Mouse (Mus musculus) liver, embryonic 15.5 days (tissue): ENCODE data around the gene Faap20. TPM values are rescaled to one million over a fixed set of nuclear protein-coding genes. Genes with fewer than 3 reads are reported as not detected.

Experiments used
- ATAC-seq: fragments of 200-750 bp; cut with Nextera tagmentation; 2 replicates; pipeline ENCODE4 v1.8.0; 2017; ENCODE audit warnings: moderate number of reproducible peaks, mild to moderate bottlenecking, moderate library complexity; ENCODE audit not compliant: insufficient read depth
- H3K27ac ChIP-seq: fragments of 300-500 bp; sonication (generic); replicated peaks from 2 replicates; pipeline ENCODE4 v1.5.1; 2015; ENCODE audit warnings: mild to moderate bottlenecking, inconsistent platforms
- H3K27me3 ChIP-seq: fragments of 300-500 bp; sonication (generic); 2 replicates; pipeline ENCODE4 v1.6.1; 2015; ENCODE audit warnings: mild to moderate bottlenecking, inconsistent platforms
- H3K36me3 ChIP-seq: fragments of 300-500 bp; sonication (generic); replicated peaks from 2 replicates; pipeline ENCODE4 v1.6.1; 2015; ENCODE audit warnings: moderate library complexity, mild to moderate bottlenecking, inconsistent platforms
- H3K4me1 ChIP-seq: fragments of 300-500 bp; sonication (generic); replicated peaks from 2 replicates; pipeline ENCODE4 v1.6.1; 2015; ENCODE audit warnings: inconsistent platforms
- H3K4me2 ChIP-seq: fragments of 300-500 bp; sonication (generic); 2 replicates; pipeline ENCODE4 v1.6.1; 2015; ENCODE audit warnings: moderate library complexity, mild to moderate bottlenecking, inconsistent platforms
- H3K4me3 ChIP-seq: fragments of 300-500 bp; sonication (generic); replicated peaks from 2 replicates; pipeline ENCODE4 v1.5.1; 2015; ENCODE audit warnings: mild to moderate bottlenecking, inconsistent platforms
- H3K9ac ChIP-seq: fragments of 300-500 bp; sonication (generic); 2 replicates; pipeline ENCODE4 v1.6.1; 2015; ENCODE audit warnings: moderate library complexity, mild to moderate bottlenecking, inconsistent platforms
- H3K9me3 ChIP-seq: fragments of 300-500 bp; sonication (generic); replicated peaks from 2 replicates; pipeline ENCODE4 v1.6.1; 2016; ENCODE audit warnings: inconsistent platforms
- WGBS: fragments of 180-500 bp; shearing (Covaris S2); methylation state at CpG from one replicate; pipeline ENCODE4 v1.1.7; 2015; ENCODE audit warnings: mixed read lengths; ENCODE audit not compliant: insufficient replicate concordance; 5-methylcytosine and 5-hydroxymethylcytosine counted together
- polyA plus RNA-seq: library from polyadenylated mRNA; unstranded; fragments of >200 nt; fragmentation: Nextera tagmentation; extraction: Ambion mirVana; gene quantifications from 2 replicates; pipeline ENCODE4 v1.2.1, GENCODE M21; 2015

The Faap20 gene
- polyA plus RNA-seq: 18.2 and 19.7 TPM in 2 replicates

GRCm38 (mm10) chr4:155249648-155250351 is at the start of gene Faap20:
TSS of gene Faap20 (plus strand) at chr4:155249802.
- no peaks in the 10 kb centered on the region for H3K27me3 ChIP-seq
- H3K4me3 ChIP-seq: peak within 1 kb of the TSS; percentile 66
- no peaks in the 10 kb centered on the region for H3K36me3 ChIP-seq
- peak within 1 kb of the TSS; percentile 93 for H3K4me2 ChIP-seq
- no peaks in the 10 kb centered on the region for H3K9me3 ChIP-seq
- H3K9ac ChIP-seq: peak within 1 kb of the TSS; percentile 66
- H3K4me1 ChIP-seq: peaks cover 30% of the 10 kb centered on the region
- under 1% methylated on average over 56 of the region's 58 CpGs for WGBS
- ATAC-seq: peak; percentile 81
- H3K27ac ChIP-seq: peak within 1 kb of the TSS; percentile 89

GRCm38 (mm10) chr4:155200861-155201390 is 48.7 kb upstream of the Faap20 start:
- no peak overlapping the region for H3K4me3 ChIP-seq
- ATAC-seq: no peak
- peak overlapping the region; percentile 61 for H3K27ac ChIP-seq
- 29% methylated on average over 3 of the region's 3 CpGs for WGBS
- no peaks in the 10 kb centered on the region for H3K36me3 ChIP-seq
- no peaks in the 10 kb centered on the region for H3K27me3 ChIP-seq
- no peak overlapping the region for H3K4me2 ChIP-seq
- peaks cover 80% of the 10 kb centered on the region for H3K4me1 ChIP-seq
- H3K9ac ChIP-seq: no peak overlapping the region
- H3K9me3 ChIP-seq: no peaks in the 10 kb centered on the region

GRCm38 (mm10) chr4:155201764-155202163 is 47.8 kb upstream of the Faap20 start:
- H3K4me3 ChIP-seq: no peak overlapping the region
- no peaks in the 10 kb centered on the region for H3K9me3 ChIP-seq
- no peaks in the 10 kb centered on the region for H3K27me3 ChIP-seq
- H3K36me3 ChIP-seq: no peaks in the 10 kb centered on the region
- 55% methylated on average over 7 of the region's 7 CpGs for WGBS
- H3K27ac ChIP-seq: peak overlapping the region; percentile 61
- H3K4me2 ChIP-seq: peak overlapping the region; percentile 2; the same call in 1 of the 2 replicates
- H3K9ac ChIP-seq: no peak overlapping the region
- peak; percentile 25; the same call in 1 of the 2 replicates for ATAC-seq
- peaks cover 79% of the 10 kb centered on the region for H3K4me1 ChIP-seq

- 51% methylated on average over 6 of the region's 6 CpGs for WGBS
- ATAC-seq: peak; percentile 16; the same call in 1 of the 2 replicates
- peak overlapping the region; percentile 74 for H3K27ac ChIP-seq
- no peaks in the 10 kb centered on the region for H3K27me3 ChIP-seq
- H3K9ac ChIP-seq: no peak overlapping the region
- H3K4me1 ChIP-seq: peaks cover 66% of the 10 kb centered on the region
- no peak overlapping the region for H3K4me3 ChIP-seq
- H3K36me3 ChIP-seq: no peaks in the 10 kb centered on the region
- H3K4me2 ChIP-seq: peak overlapping the region; percentile 25; the same call in 1 of the 2 replicates
- no peaks in the 10 kb centered on the region for H3K9me3 ChIP-seq
These were observed 43.7 kb upstream of the Faap20 start for GRCm38 (mm10) chr4:155205919-155206318.

- no peak for ATAC-seq
- no peaks in the 10 kb centered on the region for H3K36me3 ChIP-seq
- H3K9ac ChIP-seq: no peak overlapping the region
- peaks cover 61% of the 10 kb centered on the region for H3K4me1 ChIP-seq
- 50% methylated on average over 6 of the region's 8 CpGs for WGBS
- no peak overlapping the region for H3K4me3 ChIP-seq
- no peaks in the 10 kb centered on the region for H3K9me3 ChIP-seq
- no peaks in the 10 kb centered on the region for H3K27me3 ChIP-seq
- H3K27ac ChIP-seq: no peak overlapping the region
- 0 out of 2 replicates have a peak overlapping the region, but pooled peaks have one; percentile 6 for H3K4me2 ChIP-seq
These were observed 43.1 kb upstream of the Faap20 start for GRCm38 (mm10) chr4:155206498-155206897.

- no peak overlapping the region for H3K4me3 ChIP-seq
- H3K4me2 ChIP-seq: no peak overlapping the region
- no peaks in the 10 kb centered on the region for H3K9me3 ChIP-seq
- peak overlapping the region; percentile 33; the same call in 1 of the 2 replicates for H3K27ac ChIP-seq
- 56% methylated on average over 3 of the region's 3 CpGs for WGBS
- H3K27me3 ChIP-seq: no peaks in the 10 kb centered on the region
- peaks cover 49% of the 10 kb centered on the region for H3K4me1 ChIP-seq
- no peak overlapping the region for H3K9ac ChIP-seq
- no peak for ATAC-seq
- no peaks in the 10 kb centered on the region for H3K36me3 ChIP-seq
These were observed 41.8 kb upstream of the Faap20 start for GRCm38 (mm10) chr4:155207841-155208240.

- 62% methylated on average over 7 of the region's 7 CpGs for whole genome bisulfite sequencing
- no peaks in the 10 kb centered on the region for H3K36me3 ChIP-seq
- H3K4me2 ChIP-seq: no peak overlapping the region
- peaks cover 49% of the 10 kb centered on the region for H3K4me1 ChIP-seq
- no peaks in the 10 kb centered on the region for H3K27me3 ChIP-seq
- H3K9me3 ChIP-seq: no peaks in the 10 kb centered on the region
- no peak for ATAC-seq
- H3K9ac ChIP-seq: no peak overlapping the region
- no peak overlapping the region for H3K4me3 ChIP-seq
- H3K27ac ChIP-seq: peak overlapping the region; percentile 33; the same call in 1 of the 2 replicates
These were observed 41.0 kb upstream of the Faap20 start for GRCm38 (mm10) chr4:155208613-155209012.

- H3K27ac ChIP-seq: no peak overlapping the region
- H3K36me3 ChIP-seq: no peaks in the 10 kb centered on the region
- H3K4me1 ChIP-seq: peaks cover 52% of the 10 kb centered on the region
- H3K27me3 ChIP-seq: no peaks in the 10 kb centered on the region
- no peak overlapping the region for H3K4me2 ChIP-seq
- no peak overlapping the region for H3K9ac ChIP-seq
- no peaks in the 10 kb centered on the region for H3K9me3 ChIP-seq
- H3K4me3 ChIP-seq: no peak overlapping the region
- no peak for ATAC-seq
These were observed 40.5 kb upstream of the Faap20 start for GRCm38 (mm10) chr4:155209079-155209478.

- Histone ChIP-seq H3K4me3 (no peak overlapping the region), H3K36me3 (no peaks in the 10 kb centered on the region), H3K27ac (no peak overlapping the region), H3K9ac (no peak overlapping the region), H3K4me2 (no peak overlapping the region), H3K9me3 (no peaks in the 10 kb centered on the region), H3K27me3 (no peaks in the 10 kb centered on the region), H3K4me1 (peaks cover 52% of the 10 kb centered on the region)
- no peak for ATAC-seq
- 74% methylated on average over 5 of the region's 5 CpGs for WGBS
These were observed 40.1 kb upstream of the Faap20 start for GRCm38 (mm10) chr4:155209494-155209893.

GRCm38 (mm10) chr4:155213052-155213751 is 36.4 kb upstream of the Faap20 start:
- H3K36me3 ChIP-seq: no peaks in the 10 kb centered on the region
- no peaks in the 10 kb centered on the region for H3K9me3 ChIP-seq
- H3K27me3 ChIP-seq: 0 out of 2 replicates have a peak, but pooled peaks cover 2% of the 10 kb centered on the region
- 61% methylated on average over 9 of the region's 9 CpGs for WGBS
- no peak overlapping the region for H3K9ac ChIP-seq
- no peak overlapping the region for H3K4me2 ChIP-seq
- peaks cover 56% of the 10 kb centered on the region for H3K4me1 ChIP-seq
- no peak overlapping the region for H3K27ac ChIP-seq
- no peak overlapping the region for H3K4me3 ChIP-seq
- ATAC-seq: no peak

GRCm38 (mm10) chr4:155213752-155214054 is 35.9 kb upstream of the Faap20 start:
- H3K27ac ChIP-seq: no peak overlapping the region
- ATAC-seq: no peak
- peaks cover 56% of the 10 kb centered on the region for H3K4me1 ChIP-seq
- H3K27me3 ChIP-seq: peaks cover 6% of the 10 kb centered on the region; the same call in 1 of the 2 replicates
- WGBS: 60% methylated on average over 6 of the region's 6 CpGs
- no peaks in the 10 kb centered on the region for H3K36me3 ChIP-seq
- no peak overlapping the region for H3K9ac ChIP-seq
- no peak overlapping the region for H3K4me2 ChIP-seq
- H3K9me3 ChIP-seq: no peaks in the 10 kb centered on the region
- no peak overlapping the region for H3K4me3 ChIP-seq
